ENCODE assay signal across 8 mouse cellular contexts in genomic region chr9:122120089-122120488, GRCm38 (mm10). TPM values are rescaled to one million over a fixed set of nuclear protein-coding genes. Genes with fewer than 3 reads are reported as not detected.
A peak's percentile ranks its signal among the peaks of the same experiment; 100 is the strongest.
DNase-seq lines count a peak whose midpoint lies in the region; ATAC-seq and TF ChIP-seq lines count a peak whose summit lies in the region.

No protein-coding gene starts in this region.

- peaks cover 0 to 10% of the 10 kb centered on the region in 2 experiments; a peak in 2 of 4 replicates for H3K36me3 ChIP-seq in MEL (ENCODE audit: control insufficient read depth in 1 of 2, insufficient read depth in 2 of 2, low read length in 2 of 2)
- peaks cover 37% of the 10 kb centered on the region for H3K36me3 ChIP-seq in heart, adult 2 months (ENCODE audit: control insufficient read depth, insufficient read depth, low read length)

- H3K79me2 ChIP-seq in MEL (ENCODE audit: control insufficient read depth, insufficient read depth, low read length, poor library complexity), result peaks cover 9% of the 10 kb centered on the region
- peaks cover 12% of the 10 kb centered on the region for H3K79me2 ChIP-seq in heart, adult 2 months (replicated peaks; ENCODE audit: control insufficient read depth, insufficient read depth, low read length)

- no peaks in the 10 kb centered on the region for H3K9me3 ChIP-seq in MEL (replicated peaks; ENCODE audit: insufficient read depth, low read length)

- TF ChIP-seq EP300 in MEL (IDR thresholded peaks at IDR 0.05; ENCODE audit: low read depth in 1 of 2, low read length in 2 of 2), result no peak
- peak; percentile 92 for TF ChIP-seq EP300 in heart, adult 2 months (IDR thresholded peaks at IDR 0.05; ENCODE audit: insufficient read depth, low read depth, low read length)

- H3K27me3 ChIP-seq in MEL (ENCODE audit: control insufficient read depth in 1 of 2, insufficient read depth in 2 of 2, low read length in 2 of 2), result no peaks in the 10 kb centered on the region
- no peaks in the 10 kb centered on the region for H3K27me3 ChIP-seq in heart, adult 2 months (ENCODE audit: control insufficient read depth, insufficient read depth, low read length)

- intact Hi-C loops in heart, adult 2 months (cut with DNase I), result loop anchor here (2.0 to 10.0 kb wide), 3 partner anchors 65 to 235 kb away; partner anchors contain the start of gene Abhd5

- peak; percentile 33 to 37 for DNase-seq in left cerebral cortex, adult 18-20 months (ENCODE audit: low spot score in 2 of 2)
- no peak for DNase-seq in left cerebral cortex, adult 11 months (ENCODE audit: low spot score)
- DNase-seq in MEL (ENCODE audit: low read depth, low spot score), result peak; percentile 48
- peak; percentile 73 for DNase-seq in cerebellum, adult 8-10 months
- peak; percentile 66 to 78 for DNase-seq in heart, adult 2 months
- DNase-seq in kidney, postnatal 10 days, result peak; percentile 77
- peak; percentile 54 to 76 for DNase-seq in lung, postnatal 4 days

- H3K4me3 ChIP-seq in MEL (ENCODE audit: control insufficient read depth in 1 of 2, insufficient read depth in 1 of 2, low read depth in 2 of 2, low read length in 2 of 2), result no peak overlapping the region
- peak overlapping the region; percentile 92 for H3K4me3 ChIP-seq in heart, adult 2 months

- no peak for TF ChIP-seq POLR2A in MEL (IDR thresholded peaks at IDR 0.05; ENCODE audit: control insufficient read depth in 1 of 2, insufficient read depth in 1 of 2, low read depth in 1 of 2, low read length in 2 of 2, poor library complexity in 1 of 2)
- TF ChIP-seq POLR2A in heart, adult 2 months (IDR thresholded peaks at IDR 0.05; ENCODE audit: insufficient read depth, low read depth, low read length), result peak; percentile 90

- TF ChIP-seq CTCF in MEL (IDR thresholded peaks at IDR 0.05 in 2 of 3, conservative IDR thresholded peaks at IDR 0.05 in 1 of 3; ENCODE audit: control insufficient read depth in 1 of 3, insufficient read depth in 1 of 3, low read depth in 2 of 3, low read length in 3 of 3, poor library complexity in 1 of 3, severe bottlenecking in 1 of 3), result peak; percentile 56 to 74 (median 65)
- peak; percentile 93 for TF ChIP-seq CTCF in heart, adult 2 months (IDR thresholded peaks at IDR 0.05)

- no peak for ATAC-seq in erythroblast, adult 5-6 weeks (replicated peaks; ENCODE audit: low FRiP score, poor library complexity, severe bottlenecking)

- peaks cover 6% of the 10 kb centered on the region in 2 experiments for H3K4me1 ChIP-seq in MEL (ENCODE audit: control insufficient read depth in 1 of 2, insufficient read depth in 2 of 2, low read length in 2 of 2)
- peaks cover 32% of the 10 kb centered on the region for H3K4me1 ChIP-seq in heart, adult 2 months (ENCODE audit: control insufficient read depth, insufficient read depth, low read length)

- 22% methylated on average over 3 of the region's 3 CpGs for WGBS in heart, adult 2 months

- H3K9ac ChIP-seq in MEL (ENCODE audit: control insufficient read depth, low read depth, low read length, poor library complexity, severe bottlenecking), result no peak overlapping the region
- H3K9ac ChIP-seq in heart, adult 2 months (ENCODE audit: low read depth, low read length), result peak overlapping the region; percentile 65

- TF ChIP-seq RAD21 in MEL (IDR thresholded peaks at IDR 0.05; ENCODE audit: low read depth, low read length), result peak; percentile 27

- H3K27ac ChIP-seq in MEL (ENCODE audit: control insufficient read depth, low read depth, low read length), result no peak overlapping the region
- H3K27ac ChIP-seq in heart, adult 2 months, result peak overlapping the region; percentile 98

TF ChIP-seq in MEL, 35 proteins besides CTCF, POLR2A, EP300 and RAD21:
- TF ChIP-seq SMC3 (IDR thresholded peaks at IDR 0.05; ENCODE audit: low read depth, low read length), result peak; percentile 36
- no peak for TF ChIP-seq ZNF384 (IDR thresholded peaks at IDR 0.05; ENCODE audit: low read depth, low read length)
- TF ChIP-seq ZC3H11A (IDR thresholded peaks at IDR 0.05; ENCODE audit: low read depth, low read length), result no peak

RNA-seq across cellular contexts. Expression of gene Snrk, which starts 3.0 kb away (rescaled TPM):
- 100 to 1,000 TPM; 120 to 122 TPM for total RNA-seq in left cerebral cortex, adult 18-20 months (2021)
- total RNA-seq in MEL (2012; rRNA removed), result 10.7 and 11.8 TPM in 2 replicates
- polyA plus RNA-seq in MEL (2012; ENCODE audit: insufficient read depth in 1 of 2, insufficient read length in 2 of 2, low read depth in 1 of 2, low replicate concordance in 2 of 2, missing spikeins in 1 of 2), result 100 to 1,000 TPM in 1 of 2 experiments, 1 to 10 TPM in 1; 9.1 to 446 TPM
- total RNA-seq in heart, adult 2 months (2021), result 100 to 1,000 TPM; 142 to 163 TPM
- 68.0 and 89.8 TPM in 2 replicates for polyA plus RNA-seq in heart, adult 2 months (2012; rRNA removed)
- total RNA-seq in erythroblast, adult 5-6 weeks (2015; ENCODE audit: low replicate concordance), result 4.2 and 10.0 TPM in 2 replicates
- 10.0 and 28.9 TPM in 2 replicates for total RNA-seq in erythroblast, adult 5-6 weeks (2017; ENCODE audit: low replicate concordance)
